18 mouse cellular contexts compared by ENCODE assay signal in the genomic region with DNA sequence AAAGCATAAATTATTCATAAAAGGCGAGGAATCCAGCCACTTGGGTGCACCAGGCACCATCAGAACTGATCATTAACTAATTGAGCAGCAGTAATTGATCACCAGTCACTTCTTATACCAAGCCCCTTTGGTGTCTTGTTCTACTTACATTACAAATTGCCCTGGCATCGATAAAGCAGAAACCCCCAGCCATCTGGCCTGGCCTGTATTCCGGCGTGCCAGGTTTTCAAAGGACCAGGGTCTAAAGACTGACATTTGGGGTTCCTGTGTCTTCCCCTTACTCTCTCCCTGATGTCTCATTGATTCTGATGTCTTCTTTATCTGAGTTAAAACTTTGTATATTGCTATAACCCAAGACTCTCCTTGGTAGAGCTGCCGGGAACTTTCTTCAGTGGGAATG.
DNase-seq lines count a peak whose midpoint lies in the region; ATAC-seq lines count a peak whose summit lies in the region.
"Had no signal": no experiment of that assay in that cellular context is flagged by ENCODE, and none has a peak within 500 bp of the region (broad histone marks: within the 10 kb centered on the region; RNA-seq: fewer than 3 reads in every experiment).

No protein-coding gene starts in this region.

- no peak overlapping the region for H3K4me3 ChIP-seq in embryonic facial prominence, embryonic 14.5 days (ENCODE audit: low read depth, low read length)
- no peak overlapping the region for H3K4me3 ChIP-seq in embryonic facial prominence, embryonic 10.5 days
- H3K4me3 ChIP-seq in hindbrain, embryonic 13.5 days = no peak overlapping the region
- no peak overlapping the region for H3K4me3 ChIP-seq in hindbrain, embryonic 10.5 days
- H3K4me3 ChIP-seq in limb, embryonic 12.5 days (replicated peaks) = no peak overlapping the region
- no peak overlapping the region for H3K4me3 ChIP-seq in limb, embryonic 10.5 days
- H3K4me3 ChIP-seq in limb, embryonic 15.5 days = no peak overlapping the region
- H3K4me3 ChIP-seq: forebrain, embryonic 15.5 days; heart, embryonic 10.5 days; intestine, embryonic 15.5 days had no signal

- H3K27me3 ChIP-seq in embryonic facial prominence, embryonic 14.5 days (replicated peaks; ENCODE audit: control insufficient read depth, insufficient read depth, low read length) = no peaks in the 10 kb centered on the region
- H3K27me3 ChIP-seq in embryonic facial prominence, embryonic 10.5 days (replicated peaks; ENCODE audit: low read depth, poor library complexity, severe bottlenecking) = no peaks in the 10 kb centered on the region
- H3K27me3 ChIP-seq in hindbrain, embryonic 13.5 days = no peaks in the 10 kb centered on the region
- no peaks in the 10 kb centered on the region for H3K27me3 ChIP-seq in hindbrain, embryonic 10.5 days (ENCODE audit: insufficient read depth, poor library complexity, severe bottlenecking)
- H3K27me3 ChIP-seq in limb, embryonic 12.5 days = no peaks in the 10 kb centered on the region
- no peaks in the 10 kb centered on the region for H3K27me3 ChIP-seq in limb, embryonic 10.5 days (ENCODE audit: low read depth, poor library complexity, severe bottlenecking)
- H3K27me3 ChIP-seq in limb, embryonic 15.5 days = no peaks in the 10 kb centered on the region
- H3K27me3 ChIP-seq: forebrain, embryonic 15.5 days; intestine, embryonic 15.5 days had no signal

- H3K4me2 ChIP-seq in embryonic facial prominence, embryonic 14.5 days (ENCODE audit: low read depth, low read length) = no peak overlapping the region
- H3K4me2 ChIP-seq in hindbrain, embryonic 13.5 days = no peak overlapping the region
- no peak overlapping the region for H3K4me2 ChIP-seq in limb, embryonic 12.5 days
- no peak overlapping the region for H3K4me2 ChIP-seq in limb, embryonic 15.5 days
- H3K4me2 ChIP-seq: forebrain, embryonic 15.5 days; intestine, embryonic 15.5 days had no signal

- peak overlapping the region; percentile 25; the same call in 1 of the 2 replicates for H3K27ac ChIP-seq in embryonic facial prominence, embryonic 14.5 days (replicated peaks; ENCODE audit: low read depth, low read length)
- H3K27ac ChIP-seq in embryonic facial prominence, embryonic 10.5 days (replicated peaks) = no peak overlapping the region
- peak overlapping the region; percentile 48; the same call in 1 of the 2 replicates for H3K27ac ChIP-seq in hindbrain, embryonic 13.5 days
- no peak overlapping the region for H3K27ac ChIP-seq in hindbrain, embryonic 10.5 days
- H3K27ac ChIP-seq in limb, embryonic 12.5 days = peak overlapping the region; percentile 35; the same call in 1 of the 2 replicates
- no peak overlapping the region for H3K27ac ChIP-seq in limb, embryonic 10.5 days
- H3K27ac ChIP-seq in limb, embryonic 15.5 days = 0 out of 2 replicates have a peak overlapping the region, but pooled peaks have one; percentile 1
- H3K27ac ChIP-seq: forebrain, embryonic 15.5 days; heart, embryonic 10.5 days; intestine, embryonic 15.5 days had no signal

- ATAC-seq in embryonic facial prominence, embryonic 14.5 days (ENCODE audit: low read depth) = no peak
- ATAC-seq in hindbrain, embryonic 13.5 days (ENCODE audit: low FRiP score) = 0 out of 2 replicates have a peak, but pooled peaks have one; percentile 14
- ATAC-seq in limb, embryonic 12.5 days (ENCODE audit: insufficient number of reproducible peaks, insufficient read depth, low FRiP score, low TSS enrichment, low read depth) = no peak
- ATAC-seq in limb, embryonic 15.5 days (ENCODE audit: insufficient number of reproducible peaks, low FRiP score, low TSS enrichment, low read depth) = no peak
- ATAC-seq: forebrain, embryonic 15.5 days; intestine, embryonic 15.5 days had no signal

- no peaks in the 10 kb centered on the region; the same call in 1 of the 2 replicates for H3K4me1 ChIP-seq in embryonic facial prominence, embryonic 14.5 days (ENCODE audit: control insufficient read depth, insufficient read depth, low read length)
- peaks cover 8% of the 10 kb centered on the region; the same call in 1 of the 2 replicates for H3K4me1 ChIP-seq in embryonic facial prominence, embryonic 10.5 days
- H3K4me1 ChIP-seq in hindbrain, embryonic 13.5 days (replicated peaks) = peaks cover 17% of the 10 kb centered on the region
- peaks cover 7% of the 10 kb centered on the region for H3K4me1 ChIP-seq in hindbrain, embryonic 10.5 days (replicated peaks)
- H3K4me1 ChIP-seq in limb, embryonic 12.5 days (replicated peaks) = no peaks in the 10 kb centered on the region
- H3K4me1 ChIP-seq in limb, embryonic 10.5 days = no peaks in the 10 kb centered on the region
- H3K4me1 ChIP-seq in limb, embryonic 15.5 days = no peaks in the 10 kb centered on the region
- H3K4me1 ChIP-seq: heart, embryonic 10.5 days; intestine, embryonic 15.5 days had no signal

- no peaks in the 10 kb centered on the region for H3K36me3 ChIP-seq in embryonic facial prominence, embryonic 14.5 days (ENCODE audit: control insufficient read depth, insufficient read depth, low read length)
- peaks cover 10% of the 10 kb centered on the region for H3K36me3 ChIP-seq in embryonic facial prominence, embryonic 10.5 days (replicated peaks)
- H3K36me3 ChIP-seq in hindbrain, embryonic 13.5 days = peaks cover 12% of the 10 kb centered on the region
- H3K36me3 ChIP-seq in hindbrain, embryonic 10.5 days = peaks cover 27% of the 10 kb centered on the region
- H3K36me3 ChIP-seq in limb, embryonic 12.5 days = peaks cover 6% of the 10 kb centered on the region; the same call in 1 of the 2 replicates
- H3K36me3 ChIP-seq in limb, embryonic 10.5 days = no peaks in the 10 kb centered on the region
- 0 out of 2 replicates have a peak, but pooled peaks cover 3% of the 10 kb centered on the region for H3K36me3 ChIP-seq in limb, embryonic 15.5 days
- H3K36me3 ChIP-seq: intestine, embryonic 15.5 days had no signal

- no peak for DNase-seq in embryonic facial prominence, embryonic 14.5 days (ENCODE audit: low spot score)
- no peak for DNase-seq in embryonic facial prominence, embryonic 10.5 days (ENCODE audit: low spot score)
- DNase-seq in hindbrain, embryonic 10.5 days (ENCODE audit: low spot score) = no peak
- DNase-seq in limb, embryonic 10.5 days (ENCODE audit: low spot score) = no peak
- DNase-seq in urinary bladder, adult 2 months (ENCODE audit: low spot score) = no peak
- DNase-seq: adrenal gland, postnatal 10 days; cerebellum, adult 11 months; cerebellum, adult 9-10 months; cerebellum, postnatal 36 days; gastrocnemius, postnatal 25 days; heart, postnatal 10 days; heart, postnatal 4 days had no signal

- 77% methylated on average over 5 of the region's 5 CpGs for WGBS in embryonic facial prominence, embryonic 14.5 days
- 90% methylated on average over 5 of the region's 5 CpGs for WGBS in embryonic facial prominence, embryonic 10.5 days
- WGBS in hindbrain, embryonic 13.5 days = 65% methylated on average over 5 of the region's 5 CpGs
- WGBS in hindbrain, embryonic 10.5 days = 91% methylated on average over 5 of the region's 5 CpGs
- WGBS in limb, embryonic 12.5 days = 92% methylated on average over 5 of the region's 5 CpGs
- 94% methylated on average over 5 of the region's 5 CpGs for WGBS in limb, embryonic 10.5 days
- WGBS in limb, embryonic 15.5 days = 86% methylated on average over 5 of the region's 5 CpGs

- no peak overlapping the region for H3K9ac ChIP-seq in embryonic facial prominence, embryonic 14.5 days (ENCODE audit: low read depth, low read length)
- no peak overlapping the region for H3K9ac ChIP-seq in hindbrain, embryonic 13.5 days
- H3K9ac ChIP-seq in limb, embryonic 12.5 days (replicated peaks) = no peak overlapping the region
- no peak overlapping the region for H3K9ac ChIP-seq in limb, embryonic 15.5 days
- H3K9ac ChIP-seq: forebrain, embryonic 15.5 days; intestine, embryonic 15.5 days had no signal

- H3K9me3 ChIP-seq in embryonic facial prominence, embryonic 14.5 days (ENCODE audit: control insufficient read depth, low read length) = no peaks in the 10 kb centered on the region
- H3K9me3 ChIP-seq in embryonic facial prominence, embryonic 10.5 days = no peaks in the 10 kb centered on the region
- no peaks in the 10 kb centered on the region for H3K9me3 ChIP-seq in hindbrain, embryonic 13.5 days
- H3K9me3 ChIP-seq in hindbrain, embryonic 10.5 days = peaks cover 7% of the 10 kb centered on the region; the same call in 1 of the 2 replicates
- H3K9me3 ChIP-seq in limb, embryonic 12.5 days = no peaks in the 10 kb centered on the region
- H3K9me3 ChIP-seq in limb, embryonic 10.5 days (replicated peaks) = no peaks in the 10 kb centered on the region
- H3K9me3 ChIP-seq in limb, embryonic 15.5 days = no peaks in the 10 kb centered on the region
- H3K9me3 ChIP-seq: forebrain, embryonic 15.5 days; heart, embryonic 10.5 days; intestine, embryonic 15.5 days had no signal

Comparison
In these comparisons a context has a peak if more than half of its experiments do, and no peak if none do; other contexts are left out.
1. H3K27ac ChIP-seq: peak in embryonic facial prominence, embryonic 14.5 days (single experiment), hindbrain, embryonic 13.5 days (single experiment), limb, embryonic 12.5 days (single experiment) and limb, embryonic 15.5 days (single experiment); none in embryonic facial prominence, embryonic 10.5 days (single experiment), hindbrain, embryonic 10.5 days (single experiment) and limb, embryonic 10.5 days (single experiment).